Mouse (Mus musculus): Measurements from ENCODE around the gene Hbb-bs. TPM values are rescaled to one million over a fixed set of nuclear protein-coding genes. Genes with fewer than 3 reads are reported as not detected.

Gene Hbb-bs
- polyA plus RNA-seq (2014; fragmentation: Illumina TruSeq; extraction: RNeasy Lipid Tissue Mini Kit (QIAGEN cat#74804); ENCODE audit: low replicate concordance) = 17.2 TPM

GRCm38 (mm10) chr7:103827808-103828207 is at the start of gene Hbb-bs:
Gene Hbb-bs, minus strand, starts transcription at chr7:103828096.

GRCm38 (mm10) chr7:103853090-103853489 is 25.2 kb upstream of the Hbb-bs start, which contains the start of gene Hbb-y:
Gene Hbb-y, minus strand, starts transcription at chr7:103853216.

GRCm38 (mm10) chr7:103843034-103843433 is 15.1 kb upstream of the Hbb-bs start, which contains the start of gene Hbb-bh1:
Gene Hbb-bh1, minus strand, starts transcription at chr7:103843164.

GRCm38 (mm10) chr7:103840268-103840667 is 12.4 kb upstream of the Hbb-bs start, which contains the start of gene Hbb-bh2:
Gene Hbb-bh2, minus strand, starts transcription at chr7:103840520.

GRCm38 (mm10) chr7:103813766-103814165 is 14.1 kb downstream of the Hbb-bs start, which contains the start of gene Hbb-bt:
Gene Hbb-bt, minus strand, starts transcription at chr7:103813996.

GRCm38 (mm10) chr7:103791721-103792120 is 36.2 kb downstream of the Hbb-bs start, which contains the start of gene Olfr67:
Gene Olfr67, minus strand, starts transcription at chr7:103791821.

GRCm38 (mm10) chr7:103779598-103779997 is 48.3 kb downstream of the Hbb-bs start, which contains the start of gene Olfr68:
Gene Olfr68, minus strand, starts transcription at chr7:103779698.

Other genes with a start within 250 kb of the Hbb-bs start
- not detected for gene Olfr618, start 238.0 kb downstream of the Hbb-bs start, polyA plus RNA-seq (2014; fragmentation: Illumina TruSeq; extraction: RNeasy Lipid Tissue Mini Kit (QIAGEN cat#74804); ENCODE audit: low replicate concordance)
- not detected for gene Olfr619, start 227.5 kb downstream of the Hbb-bs start, polyA plus RNA-seq (2014; fragmentation: Illumina TruSeq; extraction: RNeasy Lipid Tissue Mini Kit (QIAGEN cat#74804); ENCODE audit: low replicate concordance)
- gene Olfr620, start 215.6 kb downstream of the Hbb-bs start, polyA plus RNA-seq (2014; fragmentation: Illumina TruSeq; extraction: RNeasy Lipid Tissue Mini Kit (QIAGEN cat#74804); ENCODE audit: low replicate concordance) = not detected
- not detected for gene Olfr622, start 185.4 kb downstream of the Hbb-bs start, polyA plus RNA-seq (2014; fragmentation: Illumina TruSeq; extraction: RNeasy Lipid Tissue Mini Kit (QIAGEN cat#74804); ENCODE audit: low replicate concordance)
- not detected for gene Olfr623, start 164.4 kb downstream of the Hbb-bs start, polyA plus RNA-seq (2014; fragmentation: Illumina TruSeq; extraction: RNeasy Lipid Tissue Mini Kit (QIAGEN cat#74804); ENCODE audit: low replicate concordance)
- gene Olfr624, start 156.9 kb downstream of the Hbb-bs start, polyA plus RNA-seq (2014; fragmentation: Illumina TruSeq; extraction: RNeasy Lipid Tissue Mini Kit (QIAGEN cat#74804); ENCODE audit: low replicate concordance) = 0.78 TPM
- not detected for gene Olfr625-ps1, start 145.4 kb downstream of the Hbb-bs start, polyA plus RNA-seq (2014; fragmentation: Illumina TruSeq; extraction: RNeasy Lipid Tissue Mini Kit (QIAGEN cat#74804); ENCODE audit: low replicate concordance)
- gene Olfr243, start 113.4 kb downstream of the Hbb-bs start, polyA plus RNA-seq (2014; fragmentation: Illumina TruSeq; extraction: RNeasy Lipid Tissue Mini Kit (QIAGEN cat#74804); ENCODE audit: low replicate concordance) = not detected
- gene Olfr628, start 97.7 kb downstream of the Hbb-bs start, polyA plus RNA-seq (2014; fragmentation: Illumina TruSeq; extraction: RNeasy Lipid Tissue Mini Kit (QIAGEN cat#74804); ENCODE audit: low replicate concordance) = not detected
- not detected for gene Olfr629, start 83.2 kb downstream of the Hbb-bs start, polyA plus RNA-seq (2014; fragmentation: Illumina TruSeq; extraction: RNeasy Lipid Tissue Mini Kit (QIAGEN cat#74804); ENCODE audit: low replicate concordance)
- not detected for gene Olfr630, start 70.8 kb downstream of the Hbb-bs start, polyA plus RNA-seq (2014; fragmentation: Illumina TruSeq; extraction: RNeasy Lipid Tissue Mini Kit (QIAGEN cat#74804); ENCODE audit: low replicate concordance)
- not detected for gene Olfr69, start 56.5 kb downstream of the Hbb-bs start, polyA plus RNA-seq (2014; fragmentation: Illumina TruSeq; extraction: RNeasy Lipid Tissue Mini Kit (QIAGEN cat#74804); ENCODE audit: low replicate concordance)
- not detected for gene Olfr68, start 48.4 kb downstream of the Hbb-bs start, polyA plus RNA-seq (2014; fragmentation: Illumina TruSeq; extraction: RNeasy Lipid Tissue Mini Kit (QIAGEN cat#74804); ENCODE audit: low replicate concordance)
- gene Olfr67, start 36.3 kb downstream of the Hbb-bs start, polyA plus RNA-seq (2014; fragmentation: Illumina TruSeq; extraction: RNeasy Lipid Tissue Mini Kit (QIAGEN cat#74804); ENCODE audit: low replicate concordance) = not detected
- gene Hbb-bt, start 14.1 kb downstream of the Hbb-bs start, polyA plus RNA-seq (2014; fragmentation: Illumina TruSeq; extraction: RNeasy Lipid Tissue Mini Kit (QIAGEN cat#74804); ENCODE audit: low replicate concordance) = 1.4 TPM
- gene Hbb-bh2, start 12.4 kb upstream of the Hbb-bs start, polyA plus RNA-seq (2014; fragmentation: Illumina TruSeq; extraction: RNeasy Lipid Tissue Mini Kit (QIAGEN cat#74804); ENCODE audit: low replicate concordance) = not detected
- not detected for gene Hbb-bh1, start 15.1 kb upstream of the Hbb-bs start, polyA plus RNA-seq (2014; fragmentation: Illumina TruSeq; extraction: RNeasy Lipid Tissue Mini Kit (QIAGEN cat#74804); ENCODE audit: low replicate concordance)
- gene Hbb-y, start 25.1 kb upstream of the Hbb-bs start, polyA plus RNA-seq (2014; fragmentation: Illumina TruSeq; extraction: RNeasy Lipid Tissue Mini Kit (QIAGEN cat#74804); ENCODE audit: low replicate concordance) = not detected
- not detected for gene Olfr66, start 58.2 kb upstream of the Hbb-bs start, polyA plus RNA-seq (2014; fragmentation: Illumina TruSeq; extraction: RNeasy Lipid Tissue Mini Kit (QIAGEN cat#74804); ENCODE audit: low replicate concordance)
- not detected for gene Olfr64, start 66.4 kb upstream of the Hbb-bs start, polyA plus RNA-seq (2014; fragmentation: Illumina TruSeq; extraction: RNeasy Lipid Tissue Mini Kit (QIAGEN cat#74804); ENCODE audit: low replicate concordance)
- not detected for gene Olfr65, start 75.4 kb upstream of the Hbb-bs start, polyA plus RNA-seq (2014; fragmentation: Illumina TruSeq; extraction: RNeasy Lipid Tissue Mini Kit (QIAGEN cat#74804); ENCODE audit: low replicate concordance)
- not detected for gene Olfr631, start 100.7 kb upstream of the Hbb-bs start, polyA plus RNA-seq (2014; fragmentation: Illumina TruSeq; extraction: RNeasy Lipid Tissue Mini Kit (QIAGEN cat#74804); ENCODE audit: low replicate concordance)
- not detected for gene Olfr632, start 106.3 kb upstream of the Hbb-bs start, polyA plus RNA-seq (2014; fragmentation: Illumina TruSeq; extraction: RNeasy Lipid Tissue Mini Kit (QIAGEN cat#74804); ENCODE audit: low replicate concordance)
- gene Olfr633, start 116.3 kb upstream of the Hbb-bs start, polyA plus RNA-seq (2014; fragmentation: Illumina TruSeq; extraction: RNeasy Lipid Tissue Mini Kit (QIAGEN cat#74804); ENCODE audit: low replicate concordance) = not detected
- not detected for gene Olfr635, start 143.1 kb upstream of the Hbb-bs start, polyA plus RNA-seq (2014; fragmentation: Illumina TruSeq; extraction: RNeasy Lipid Tissue Mini Kit (QIAGEN cat#74804); ENCODE audit: low replicate concordance)
- not detected for gene Olfr638, start 170.7 kb upstream of the Hbb-bs start, polyA plus RNA-seq (2014; fragmentation: Illumina TruSeq; extraction: RNeasy Lipid Tissue Mini Kit (QIAGEN cat#74804); ENCODE audit: low replicate concordance)
- not detected for gene Olfr639, start 189.2 kb upstream of the Hbb-bs start, polyA plus RNA-seq (2014; fragmentation: Illumina TruSeq; extraction: RNeasy Lipid Tissue Mini Kit (QIAGEN cat#74804); ENCODE audit: low replicate concordance)
- not detected for gene Olfr640, start 197.5 kb upstream of the Hbb-bs start, polyA plus RNA-seq (2014; fragmentation: Illumina TruSeq; extraction: RNeasy Lipid Tissue Mini Kit (QIAGEN cat#74804); ENCODE audit: low replicate concordance)
- not detected for gene Olfr641, start 207.3 kb upstream of the Hbb-bs start, polyA plus RNA-seq (2014; fragmentation: Illumina TruSeq; extraction: RNeasy Lipid Tissue Mini Kit (QIAGEN cat#74804); ENCODE audit: low replicate concordance)
- not detected for gene Olfr642, start 224.6 kb upstream of the Hbb-bs start, polyA plus RNA-seq (2014; fragmentation: Illumina TruSeq; extraction: RNeasy Lipid Tissue Mini Kit (QIAGEN cat#74804); ENCODE audit: low replicate concordance)
- gene 4930516K23Rik, start 233.3 kb upstream of the Hbb-bs start, polyA plus RNA-seq (2014; fragmentation: Illumina TruSeq; extraction: RNeasy Lipid Tissue Mini Kit (QIAGEN cat#74804); ENCODE audit: low replicate concordance) = not detected
- gene Olfr644, start 243.8 kb upstream of the Hbb-bs start, polyA plus RNA-seq (2014; fragmentation: Illumina TruSeq; extraction: RNeasy Lipid Tissue Mini Kit (QIAGEN cat#74804); ENCODE audit: low replicate concordance) = not detected

Data from small intestine, adult 10 weeks (tissue).